Mouse (Mus musculus) MEL (cell line): ENCODE data around the gene Nenf. TPM values are rescaled to one million over a fixed set of nuclear protein-coding genes. Genes with fewer than 3 reads are reported as not detected.

ENCODE experiments used
- DNase-seq: peaks from one replicate; pipeline ENCODE4 v3.0.0; 2011; ENCODE audit warnings: low read depth, low spot score
- H3K27ac ChIP-seq: 2 replicates; pipeline ENCODE4 v1.5.1; 2012; ENCODE audit warnings: low read depth, mild to moderate bottlenecking, control low read depth, low read length, moderate library complexity; ENCODE audit not compliant: control insufficient read depth
- H3K27me3 ChIP-seq, 2 experiments: fragments of 150-350 bp in 1 of 2; sonication (generic) in 1 of 2; 2 replicates each; pipeline ENCODE4 v1.6.1; 2012; ENCODE audit warnings: low read length in 2 of 2, mild to moderate bottlenecking in 2 of 2, improper control_type of control experiment in 1 of 2, moderate library complexity in 1 of 2; ENCODE audit not compliant: insufficient read depth in 2 of 2, control insufficient read depth in 1 of 2
- H3K36me3 ChIP-seq, 2 experiments: 2 replicates each; pipeline ENCODE4 v1.6.1; 2012 to 2014; ENCODE audit warnings: low read length in 2 of 2, improper control_type of control experiment in 1 of 2, inconsistent platforms in 1 of 2, mild to moderate bottlenecking in 1 of 2; ENCODE audit not compliant: insufficient read depth in 2 of 2, control insufficient read depth in 1 of 2
- H3K4me1 ChIP-seq, 2 experiments: fragments of 150-350 bp in 1 of 2; sonication (generic) in 1 of 2; 2 replicates each; pipeline ENCODE4 v1.6.1; 2012; ENCODE audit warnings: low read length in 2 of 2, improper control_type of control experiment in 1 of 2, mild to moderate bottlenecking in 1 of 2; ENCODE audit not compliant: insufficient read depth in 2 of 2, control insufficient read depth in 1 of 2
- H3K4me3 ChIP-seq, 2 experiments: fragments of 150-350 bp in 1 of 2; sonication (generic) in 1 of 2; 2 replicates each; pipeline ENCODE4 v1.5.1; 2012; ENCODE audit warnings: low read depth in 2 of 2, low read length in 2 of 2, mild to moderate bottlenecking in 2 of 2, moderate library complexity in 2 of 2, control low read depth in 1 of 2, improper control_type of control experiment in 1 of 2; ENCODE audit not compliant: control insufficient read depth in 1 of 2, insufficient read depth in 1 of 2
- H3K79me2 ChIP-seq: 2 replicates; pipeline ENCODE4 v1.6.1; 2012; ENCODE audit warnings: mild to moderate bottlenecking, low read length, moderate library complexity; ENCODE audit not compliant: control insufficient read depth, poor library complexity, insufficient read depth
- H3K9ac ChIP-seq: 2 replicates; pipeline ENCODE4 v1.6.1; 2012; ENCODE audit warnings: low read depth, mild to moderate bottlenecking, control low read depth, low read length, moderate library complexity; ENCODE audit not compliant: control insufficient read depth, poor library complexity, severe bottlenecking
- H3K9me3 ChIP-seq: fragments of 150-350 bp; sonication (generic); replicated peaks from 2 replicates; pipeline ENCODE4 v1.6.1; 2012; ENCODE audit warnings: mild to moderate bottlenecking, low read length, improper control_type of control experiment, moderate library complexity; ENCODE audit not compliant: insufficient read depth
- BHLHE40 ChIP-seq: IDR thresholded peaks from 2 replicates; pipeline ENCODE4 v1.6.1; 2012; ENCODE audit warnings: low read depth, mild to moderate bottlenecking, inconsistent platforms, low read length, improper control_type of control experiment, borderline replicate concordance
- CHD1 ChIP-seq: IDR thresholded peaks from 2 replicates; pipeline ENCODE4 v1.6.1; 2012; ENCODE audit warnings: low read depth, mild to moderate bottlenecking, inconsistent platforms, low read length, improper control_type of control experiment
- CTCF ChIP-seq, 3 experiments: IDR thresholded peaks in 2 of 3; conservative IDR thresholded peaks in 1 of 3; 2 replicates each; pipeline ENCODE4 v1.5.1; 2011 to 2012; ENCODE audit warnings: low read length in 3 of 3, low read depth in 2 of 3, mild to moderate bottlenecking in 2 of 3, improper control_type of control experiment in 1 of 3, inconsistent platforms in 1 of 3, mixed read lengths in 1 of 3, moderate library complexity in 1 of 3; ENCODE audit not compliant: control insufficient read depth in 1 of 3, insufficient read depth in 1 of 3, poor library complexity in 1 of 3, severe bottlenecking in 1 of 3
- E2F4 ChIP-seq: IDR thresholded peaks from 2 replicates; pipeline ENCODE4 v1.6.1; 2011; ENCODE audit warnings: low read depth, low read length, improper control_type of control experiment, borderline replicate concordance
- ELF1 ChIP-seq: IDR thresholded peaks from 2 replicates; pipeline ENCODE4 v1.6.1; 2014; ENCODE audit warnings: low read depth, mild to moderate bottlenecking, inconsistent platforms, low read length, improper control_type of control experiment, moderate library complexity
- EP300 ChIP-seq, 2 experiments: IDR thresholded peaks; 2 replicates each; pipeline ENCODE4 v1.6.1; 2011; ENCODE audit warnings: improper control_type of control experiment in 2 of 2, low read length in 2 of 2, low read depth in 1 of 2, mild to moderate bottlenecking in 1 of 2
- ETS1 ChIP-seq: IDR thresholded peaks from 2 replicates; pipeline ENCODE4 v1.6.1; 2012; ENCODE audit warnings: low read depth, mild to moderate bottlenecking, inconsistent platforms, low read length, improper control_type of control experiment, moderate library complexity
- GABPA ChIP-seq: IDR thresholded peaks from 2 replicates; pipeline ENCODE4 v1.6.1; 2012; ENCODE audit warnings: low read depth, mild to moderate bottlenecking, inconsistent platforms, low read length, improper control_type of control experiment, moderate library complexity
- GATA1 ChIP-seq: IDR thresholded peaks from 2 replicates; pipeline ENCODE4 v1.6.1; 2011; ENCODE audit warnings: low read depth, low read length, improper control_type of control experiment
- HCFC1 ChIP-seq: IDR thresholded peaks from 2 replicates; pipeline ENCODE4 v1.6.1; 2012; ENCODE audit warnings: low read depth, mild to moderate bottlenecking, inconsistent platforms, low read length, improper control_type of control experiment, moderate library complexity
- JUND ChIP-seq: IDR thresholded peaks from 2 replicates; pipeline ENCODE4 v1.6.1; 2011; ENCODE audit warnings: low read depth, mild to moderate bottlenecking, improper control_type of control experiment, low read length
- KAT2A ChIP-seq: conservative IDR thresholded peaks from 2 replicates; pipeline ENCODE4 v1.6.1; 2012; ENCODE audit warnings: low read depth, low read length, improper control_type of control experiment, inconsistent platforms
- MAFK ChIP-seq: IDR thresholded peaks from 2 replicates; pipeline ENCODE4 v1.6.1; 2011; ENCODE audit warnings: low read depth, mild to moderate bottlenecking, low read length, improper control_type of control experiment, borderline replicate concordance
- MAX ChIP-seq: IDR thresholded peaks from 2 replicates; pipeline ENCODE4 v1.6.1; 2011; ENCODE audit warnings: low read length, improper control_type of control experiment
- MEF2A ChIP-seq: IDR thresholded peaks from 2 replicates; pipeline ENCODE4 v1.6.1; 2014; ENCODE audit warnings: low read depth, mild to moderate bottlenecking, inconsistent platforms, low read length, improper control_type of control experiment; ENCODE audit not compliant: poor library complexity, insufficient replicate concordance, severe bottlenecking; ENCODE audit errors: extremely low read depth
- MXI1 ChIP-seq: IDR thresholded peaks from 2 replicates; pipeline ENCODE4 v1.6.1; 2011; ENCODE audit warnings: mild to moderate bottlenecking, low read depth, low read length, improper control_type of control experiment
- MYB ChIP-seq: IDR thresholded peaks from 2 replicates; pipeline ENCODE4 v1.6.1; 2011; ENCODE audit warnings: mild to moderate bottlenecking, low read depth, low read length, improper control_type of control experiment
- MYC ChIP-seq: IDR thresholded peaks from 2 replicates; pipeline ENCODE4 v1.6.1; 2011; ENCODE audit warnings: low read depth, mild to moderate bottlenecking, low read length, improper control_type of control experiment, moderate library complexity
- NELFE ChIP-seq: IDR thresholded peaks from 2 replicates; pipeline ENCODE4 v1.6.1; 2011; ENCODE audit warnings: low read depth, low read length, improper control_type of control experiment
- NRF1 ChIP-seq: IDR thresholded peaks from 2 replicates; pipeline ENCODE4 v1.6.1; 2014; ENCODE audit warnings: low read depth, mild to moderate bottlenecking, inconsistent platforms, low read length, improper control_type of control experiment, moderate library complexity; ENCODE audit not compliant: poor library complexity, insufficient read depth, severe bottlenecking
- POLR2A ChIP-seq, 2 experiments: IDR thresholded peaks; 2 replicates each; pipeline ENCODE4 v1.6.1; 2011 to 2012; ENCODE audit warnings: low read length in 2 of 2, mild to moderate bottlenecking in 2 of 2, control low read depth in 1 of 2, improper control_type of control experiment in 1 of 2, low read depth in 1 of 2, moderate library complexity in 1 of 2; ENCODE audit not compliant: control insufficient read depth in 1 of 2, insufficient read depth in 1 of 2, poor library complexity in 1 of 2
- POLR2AphosphoS2 ChIP-seq: IDR thresholded peaks from 2 replicates; pipeline ENCODE4 v1.6.1; 2011; ENCODE audit warnings: low read length, improper control_type of control experiment
- POLR2AphosphoS5 ChIP-seq: IDR thresholded peaks from 2 replicates; pipeline ENCODE4 v1.6.1; 2012; ENCODE audit warnings: low read depth, borderline replicate concordance, mild to moderate bottlenecking, inconsistent platforms, low read length, moderate library complexity, mixed read lengths
- SIN3A ChIP-seq: IDR thresholded peaks from 2 replicates; pipeline ENCODE4 v1.6.1; 2012; ENCODE audit warnings: low read length, improper control_type of control experiment, inconsistent platforms
- SMC3 ChIP-seq: IDR thresholded peaks from 2 replicates; pipeline ENCODE4 v1.6.1; 2011; ENCODE audit warnings: low read depth, low read length, improper control_type of control experiment
- TAL1 ChIP-seq: IDR thresholded peaks from 2 replicates; pipeline ENCODE4 v1.6.1; 2012; ENCODE audit warnings: mild to moderate bottlenecking, inconsistent platforms, low read length, moderate library complexity, mixed read lengths
- TBP ChIP-seq: IDR thresholded peaks from 2 replicates; pipeline ENCODE4 v1.8.0; 2011; ENCODE audit warnings: low read depth, low read length, improper control_type of control experiment
- TCF12 ChIP-seq: IDR thresholded peaks from 2 replicates; pipeline ENCODE4 v1.6.1; 2014; ENCODE audit warnings: low read depth, mild to moderate bottlenecking, inconsistent platforms, low read length, improper control_type of control experiment, moderate library complexity
- UBTF ChIP-seq: IDR thresholded peaks from 2 replicates; pipeline ENCODE4 v1.6.1; 2012; ENCODE audit warnings: low read depth, mild to moderate bottlenecking, inconsistent platforms, low read length, improper control_type of control experiment, moderate library complexity, borderline replicate concordance; ENCODE audit not compliant: insufficient read depth
- USF1 ChIP-seq: IDR thresholded peaks from 2 replicates; pipeline ENCODE4 v1.6.1; 2014; ENCODE audit warnings: low read depth, mild to moderate bottlenecking, inconsistent platforms, low read length, improper control_type of control experiment, moderate library complexity
- USF2 ChIP-seq, 2 experiments: IDR thresholded peaks; 2 replicates each; pipeline ENCODE4 v1.6.1; 2011 to 2012; ENCODE audit warnings: improper control_type of control experiment in 2 of 2, low read length in 2 of 2, borderline replicate concordance in 1 of 2, inconsistent platforms in 1 of 2, low read depth in 1 of 2, mild to moderate bottlenecking in 1 of 2; ENCODE audit not compliant: insufficient read depth in 1 of 2
- ZC3H11A ChIP-seq: IDR thresholded peaks from 2 replicates; pipeline ENCODE4 v1.6.1; 2012; ENCODE audit warnings: low read depth, mild to moderate bottlenecking, inconsistent platforms, low read length, improper control_type of control experiment
- ZKSCAN1 ChIP-seq: IDR thresholded peaks from 2 replicates; pipeline ENCODE4 v1.6.1; 2012; ENCODE audit warnings: low read depth, mild to moderate bottlenecking, inconsistent platforms, low read length, improper control_type of control experiment, moderate library complexity
- ZMIZ1 ChIP-seq: IDR thresholded peaks from 2 replicates; pipeline ENCODE4 v1.6.1; 2012; ENCODE audit warnings: low read depth, mild to moderate bottlenecking, inconsistent platforms, low read length, improper control_type of control experiment, moderate library complexity
- ZNF384 ChIP-seq: IDR thresholded peaks from 2 replicates; pipeline ENCODE4 v1.6.1; 2012; ENCODE audit warnings: low read depth, mild to moderate bottlenecking, inconsistent platforms, low read length, improper control_type of control experiment
- polyA plus RNA-seq, 2 experiments: library from polyadenylated mRNA; stranded (reverse) in 1 of 2; unstranded in 1 of 2; fragments of >175 nt in 1 of 2; fragments of >200 nt in 1 of 2; gene quantifications; 2 replicates each; pipeline versions ENCODE4 v1.2.1 to v1.2.4; 2012; ENCODE audit warnings: low replicate concordance in 2 of 2, low read depth in 1 of 2; ENCODE audit not compliant: insufficient read length in 2 of 2, insufficient read depth in 1 of 2, missing spikeins in 1 of 2
- total RNA-seq: library from RNA; depleted of rRNA; stranded (reverse); fragments of 300-350 nt; gene quantifications from 2 replicates; pipeline ENCODE4 v1.2.3, GENCODE M21; 2012; rRNA removed

Nenf gene
- 43.3 and 53.2 TPM in 2 replicates for total RNA-seq
- polyA plus RNA-seq, result 10 to 100 TPM in 1 of 2 experiments, not detected in 1; 49.4 TPM

DNA sequence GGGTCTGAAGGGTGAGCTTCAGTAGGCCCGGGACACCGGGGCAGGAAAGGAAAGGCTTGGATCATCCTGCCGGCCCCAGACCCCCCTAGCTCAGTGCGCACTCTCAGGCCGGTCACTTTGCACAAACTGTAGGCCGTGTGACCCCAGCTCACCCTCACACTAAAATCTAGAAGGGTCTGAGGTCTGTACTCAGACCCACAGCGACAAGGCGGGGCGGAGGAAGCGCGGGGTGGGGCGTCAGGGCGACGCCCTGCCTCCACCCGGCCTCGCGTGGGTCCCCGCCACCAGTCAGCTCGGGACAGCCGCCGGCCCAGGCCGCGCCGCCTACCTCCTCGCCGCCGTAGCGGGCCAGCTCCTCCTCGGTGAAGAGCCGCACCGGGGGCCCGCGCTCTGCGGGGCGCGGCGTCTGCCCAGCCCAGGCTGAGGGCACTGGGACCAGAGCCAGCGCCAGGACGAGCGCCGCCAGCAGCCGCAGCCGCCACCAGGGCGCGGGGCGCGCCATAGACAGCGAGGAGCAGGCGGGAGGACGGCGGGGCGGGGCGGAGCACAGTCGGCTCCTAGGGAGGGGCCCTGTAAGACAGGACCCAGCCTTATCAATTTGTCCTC, at the start of gene Nenf:
Gene Nenf, minus strand, starts transcription at position 604 of the 606 bp plus-strand sequence.
- 0 out of 2 replicates have a peak within 1 kb of the TSS, but pooled peaks have one; percentile 0 for H3K27ac ChIP-seq
- H3K27me3 ChIP-seq, result no peaks in the 10 kb centered on the region
- peaks cover 1% of the 10 kb centered on the region; the same call in 1 of the 2 replicates for H3K79me2 ChIP-seq
- peak; percentile 86 for DNase-seq
- H3K36me3 ChIP-seq, result no peaks in the 10 kb centered on the region; a peak in 1 of 4 replicates
- peaks cover 0 to 17% of the 10 kb centered on the region in 2 experiments; a peak in 3 of 4 replicates for H3K4me1 ChIP-seq
- no peaks in the 10 kb centered on the region for H3K9me3 ChIP-seq
- H3K9ac ChIP-seq, result peak within 1 kb of the TSS; percentile 86
- peak within 1 kb of the TSS; percentile 51 to 92 for H3K4me3 ChIP-seq
- TF ChIP-seq SMC3 (peak; percentile 1; the same call in 1 of the 2 replicates), MYB (no peak), ZMIZ1 (0 out of 2 replicates have a peak, but pooled peaks have one; percentile 48), TAL1 (no peak), POLR2AphosphoS5 (no peak), POLR2A (IDR thresholded peaks at IDR 0.05; ENCODE audit: control insufficient read depth in 1 of 2, insufficient read depth in 1 of 2, low read depth in 1 of 2, low read length in 2 of 2, poor library complexity in 1 of 2) (peak; percentile 74 to 94; a peak in 3 of 4 replicates), GATA1 (no peak), UBTF (no peak), ETS1 (no peak), TCF12 (peak; percentile 13), MYC (no peak), USF1 (no peak), CHD1 (no peak), E2F4 (0 out of 2 replicates have a peak, but pooled peaks have one; percentile 51), CTCF (IDR thresholded peaks at IDR 0.05 in 2 of 3, conservative IDR thresholded peaks at IDR 0.05 in 1 of 3; ENCODE audit: control insufficient read depth in 1 of 3, insufficient read depth in 1 of 3, low read depth in 2 of 3, low read length in 3 of 3, poor library complexity in 1 of 3, severe bottlenecking in 1 of 3) (peak in 1 of 3 experiments; percentile 27; a peak in 3 of 6 replicates), TBP (no peak), MAX (no peak), POLR2AphosphoS2 (no peak), ZNF384 (no peak), SIN3A (peak; percentile 44; the same call in 1 of the 2 replicates), BHLHE40 (no peak), EP300 (IDR thresholded peaks at IDR 0.05; ENCODE audit: low read depth in 1 of 2, low read length in 2 of 2) (no peak), MEF2A (no peak), ZC3H11A (no peak), ELF1 (no peak), NELFE (peak; percentile 83), GABPA (no peak), ZKSCAN1 (no peak), MAFK (no peak), NRF1 (no peak), KAT2A (no peak), MXI1 (peak; percentile 41; the same call in 1 of the 2 replicates), HCFC1 (peak; percentile 58; the same call in 1 of the 2 replicates), USF2 (IDR thresholded peaks at IDR 0.05; ENCODE audit: borderline replicate concordance in 1 of 2, insufficient read depth in 1 of 2, low read depth in 1 of 2, low read length in 2 of 2) (no peak), JUND (no peak)
